Mouse (Mus musculus): ENCODE measurements at regions not wholly inside any gene's neighbourhood (a gene's known extent, or its start where the extent isn't known, plus 50 kb on each side); places are given as distances from the start of the nearest gene placed in this dataset.

DNA sequence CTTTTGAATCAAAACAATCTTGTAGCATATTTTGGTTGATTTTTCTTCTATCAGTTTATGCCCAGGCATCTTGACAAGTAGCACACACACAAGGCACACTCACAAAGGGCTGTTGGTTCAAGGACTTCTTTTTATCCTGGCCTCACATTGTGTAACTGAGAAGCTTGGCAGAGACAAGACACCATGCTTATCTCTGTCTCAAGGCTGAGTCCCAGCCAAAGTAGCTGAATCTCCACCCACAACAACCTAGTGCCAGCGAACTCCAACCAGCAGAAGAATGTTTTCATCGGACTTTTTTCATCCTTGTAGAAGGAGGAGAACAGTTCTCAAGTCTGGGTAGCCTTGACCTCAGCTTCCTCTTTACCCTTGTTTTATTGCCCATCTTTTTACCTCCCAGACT lies 229.2 kb downstream of the Prr30 start:
- TF ChIP-seq CTCF (IDR thresholded peaks at IDR 0.05; ENCODE audit: borderline replicate concordance, extremely low read depth, insufficient read depth, insufficient read length): no peak
- no peak for TF ChIP-seq POLR2A (IDR thresholded peaks at IDR 0.05; ENCODE audit: borderline replicate concordance, extremely low read depth, insufficient read depth, insufficient read length, poor library complexity, severe bottlenecking)
